Mouse (Mus musculus) myocyte (in vitro differentiated cells): Measurements from ENCODE around the gene Eepd1.

Experiments
- E2F4 ChIP-seq: IDR thresholded peaks from one replicate; pipeline ENCODE4 v1.6.1; 2011; ENCODE audit warnings: mild to moderate bottlenecking, control low read depth, moderate library complexity; ENCODE audit not compliant: insufficient read depth
- MAX ChIP-seq: IDR thresholded peaks from one replicate; pipeline ENCODE4 v1.6.1; 2011; ENCODE audit warnings: low read depth, mild to moderate bottlenecking, control low read depth
- MYOD1 ChIP-seq, 3 experiments: IDR thresholded peaks; one replicate each; pipeline ENCODE4 v1.6.1; 2011; ENCODE audit warnings: control low read depth in 2 of 3, low read depth in 2 of 3, mild to moderate bottlenecking in 2 of 3, moderate library complexity in 1 of 3; ENCODE audit not compliant: insufficient read length in 2 of 3, control insufficient read depth in 1 of 3
- MYOG ChIP-seq, 3 experiments: IDR thresholded peaks; one replicate each; pipeline ENCODE4 v1.6.1; 2011; ENCODE audit warnings: control low read depth in 2 of 3, low read depth in 2 of 3, mild to moderate bottlenecking in 2 of 3; ENCODE audit not compliant: insufficient read length in 2 of 3, control insufficient read depth in 1 of 3, insufficient read depth in 1 of 3
- POLR2A ChIP-seq: IDR thresholded peaks from one replicate; pipeline ENCODE4 v1.6.1; 2011; ENCODE audit warnings: low read depth, mild to moderate bottlenecking, control low read depth, moderate library complexity; ENCODE audit not compliant: insufficient read length
- POLR2AphosphoS2 ChIP-seq: IDR thresholded peaks from one replicate; pipeline ENCODE4 v1.6.1; 2011; ENCODE audit warnings: low read depth, control low read depth; ENCODE audit not compliant: insufficient read length
- REST ChIP-seq: IDR thresholded peaks from one replicate; pipeline ENCODE4 v1.6.1; 2011; ENCODE audit warnings: mild to moderate bottlenecking, control low read depth, moderate library complexity; ENCODE audit not compliant: insufficient read depth, insufficient read length
- USF1 ChIP-seq: IDR thresholded peaks from one replicate; pipeline ENCODE4 v1.6.1; 2011; ENCODE audit warnings: low read depth, mild to moderate bottlenecking, control low read depth, moderate library complexity

- TF ChIP-seq POLR2A (no peak), MYOG (IDR thresholded peaks at IDR 0.05; ENCODE audit: control insufficient read depth in 1 of 3, insufficient read depth in 1 of 3, insufficient read length in 2 of 3, low read depth in 2 of 3) (no peak), REST (no peak), POLR2AphosphoS2 (no peak), MYOD1 (IDR thresholded peaks at IDR 0.05; ENCODE audit: control insufficient read depth in 1 of 3, insufficient read length in 2 of 3, low read depth in 2 of 3) (no peak), E2F4 (no peak), MAX (no peak), USF1 (no peak)
These were observed 671 bp upstream of the Eepd1 start for GRCm38 (mm10) chr9:25480676-25481075.
